Mouse (Mus musculus) neutrophil, adult 5-6 weeks (primary cell): ENCODE results near the gene Rnft1. TPM values are rescaled to one million over a fixed set of nuclear protein-coding genes. Genes with fewer than 3 reads are reported as not detected.

Experiments
- total RNA-seq: library from RNA; stranded (forward); fragments of 200-1000 nt; gene quantifications from 2 replicates; pipeline ENCODE4 v1.2.3, GENCODE M21; 2017

The Rnft1 gene
- total RNA-seq, 1 experiment from 2014 or later, result 15.2 TPM

Other genes with a start within 250 kb of the Rnft1 start
- gene Ints2, start 227.1 kb upstream of the Rnft1 start, total RNA-seq, result 10.7 and 14.0 TPM in 2 replicates
- gene Med13, start 127.1 kb upstream of the Rnft1 start, total RNA-seq, result 164 and 176 TPM in 2 replicates
- gene Rps6kb1, start 60.1 kb downstream of the Rnft1 start, total RNA-seq, result 52.5 and 55.4 TPM in 2 replicates
- gene Tubd1, start 60.3 kb downstream of the Rnft1 start, total RNA-seq, result 6.4 and 6.9 TPM in 2 replicates
- gene Vmp1, start 199.2 kb downstream of the Rnft1 start, total RNA-seq, result 210 and 221 TPM in 2 replicates
- gene Ptrh2, start 199.3 kb downstream of the Rnft1 start, total RNA-seq, result 7.9 and 8.6 TPM in 2 replicates